Mouse (Mus musculus) cerebellum, adult 11-12 months (tissue): ENCODE results near the gene Slc16a6.

ENCODE experiments used
- DNase-seq: peaks from one replicate; pipeline ENCODE4 v3.0.0; 2022

Gene Slc16a6

DNA sequence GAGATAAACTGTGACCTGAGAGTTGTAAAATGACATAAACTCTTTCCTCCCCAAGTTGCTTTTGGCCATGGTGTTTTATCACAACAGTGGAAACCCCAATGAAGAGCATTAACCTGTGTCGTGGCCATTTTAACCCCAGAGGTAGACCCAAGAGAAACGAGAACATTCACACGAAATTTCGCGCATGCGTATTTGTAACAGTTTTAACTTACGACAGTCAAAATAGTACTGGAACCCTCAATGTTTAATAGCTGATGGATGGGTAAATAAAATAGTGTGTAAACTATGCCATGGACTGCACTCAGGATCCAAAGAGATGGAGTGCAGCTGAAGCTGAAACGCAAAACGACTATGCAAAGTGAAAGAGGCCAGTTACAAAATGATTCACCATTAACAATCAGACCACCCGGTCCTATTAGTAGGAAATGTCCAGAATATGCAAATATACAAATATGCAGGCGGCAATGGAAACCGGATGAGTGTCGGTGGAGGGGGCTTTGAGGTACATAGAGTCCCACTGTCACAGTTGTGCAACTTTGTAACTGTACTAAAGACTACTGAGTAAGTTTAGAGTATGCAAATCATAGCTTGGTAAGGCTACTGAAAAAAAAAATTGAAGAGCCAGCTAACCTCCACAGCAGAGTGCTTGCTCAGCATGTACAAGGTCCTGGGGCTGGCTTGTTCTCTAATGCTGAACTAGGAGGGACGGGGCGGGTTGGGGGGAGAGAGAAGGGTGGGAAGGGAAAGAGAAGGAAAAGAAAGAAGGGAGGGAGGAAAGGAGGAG, 63.0 kb downstream of the Slc16a6 start:
- DNase-seq, result no peak

DNA sequence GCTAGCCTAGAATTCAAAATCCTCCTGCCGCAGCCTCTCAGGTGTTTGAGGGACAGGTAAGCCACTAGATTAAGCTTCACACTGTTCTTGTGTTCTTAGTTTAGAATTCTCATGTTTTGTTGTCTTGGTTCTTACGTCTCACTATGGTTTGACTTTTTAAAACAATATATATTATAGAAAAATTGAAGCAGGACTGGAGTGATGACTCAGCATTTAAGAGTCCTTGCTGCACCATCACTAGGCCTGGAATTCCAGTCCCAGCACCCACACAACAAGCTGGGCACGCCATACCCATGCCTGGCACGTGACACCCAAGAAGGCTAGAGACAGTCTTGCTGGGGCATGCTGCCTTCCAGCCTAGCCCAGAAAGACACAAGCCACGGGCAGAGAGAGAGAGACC, 67.0 kb downstream of the Slc16a6 start:
- DNase-seq, result no peak
